In the genomic region with DNA sequence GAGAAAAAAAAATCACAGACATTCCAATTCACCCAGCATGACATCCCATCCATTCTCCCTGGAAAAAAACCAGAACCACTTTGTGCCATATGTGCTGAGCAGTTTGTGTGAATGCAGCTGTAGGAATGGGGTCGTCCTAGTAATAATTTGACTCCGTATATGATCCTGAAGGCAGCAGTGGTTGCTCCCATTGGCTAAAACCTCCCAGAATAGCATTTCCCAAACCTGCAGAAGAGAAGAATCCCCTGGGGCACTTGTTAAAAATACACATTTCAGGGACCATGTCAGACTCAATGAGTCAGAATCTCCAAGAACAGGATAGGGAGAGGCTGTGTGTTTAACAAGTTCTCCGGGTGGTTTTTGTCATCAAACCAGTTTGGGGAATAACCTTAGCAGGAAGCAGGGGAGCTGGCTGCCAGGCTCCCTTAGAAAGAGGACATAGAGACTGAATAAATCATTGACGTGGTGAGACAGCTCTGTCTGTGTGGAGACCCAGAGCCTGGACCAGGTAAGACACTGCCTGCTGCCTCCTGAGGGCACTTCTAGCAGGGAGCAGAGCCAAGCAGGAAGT, we compare ENCODE assay signal across 10 mouse cellular contexts.
DNase-seq lines count a peak whose midpoint lies in the region; ATAC-seq lines count a peak whose summit lies in the region.
"Had no signal": no experiment of that assay in that cellular context is flagged by ENCODE, and none has a peak within 500 bp of the region (broad histone marks: within the 10 kb centered on the region; RNA-seq: fewer than 3 reads in every experiment).

No protein-coding gene starts in this region.

- H3K4me3 ChIP-seq in forebrain, embryonic 15.5 days, result no peak overlapping the region
- H3K4me3 ChIP-seq in forebrain, embryonic 12.5 days (replicated peaks), result no peak overlapping the region
- H3K4me3 ChIP-seq in neural tube, embryonic 13.5 days, result no peak overlapping the region
- no peak overlapping the region for H3K4me3 ChIP-seq in forebrain, embryonic 16.5 days (replicated peaks; ENCODE audit: low read length)
- H3K4me3 ChIP-seq in stomach, embryonic 15.5 days (replicated peaks), result no peak overlapping the region
- H3K4me3 ChIP-seq: limb, embryonic 12.5 days had no signal

- 0 out of 2 replicates have a peak, but pooled peaks cover 11% of the 10 kb centered on the region for H3K4me1 ChIP-seq in forebrain, embryonic 15.5 days
- H3K4me1 ChIP-seq in forebrain, embryonic 12.5 days, result peaks cover 13% of the 10 kb centered on the region; the same call in 1 of the 2 replicates
- peaks cover 16% of the 10 kb centered on the region for H3K4me1 ChIP-seq in neural tube, embryonic 13.5 days (replicated peaks)
- H3K4me1 ChIP-seq in forebrain, embryonic 16.5 days (replicated peaks; ENCODE audit: control insufficient read depth, insufficient read depth, low read length), result 0 out of 2 replicates have a peak, but pooled peaks cover 3% of the 10 kb centered on the region
- H3K4me1 ChIP-seq in stomach, embryonic 15.5 days, result peaks cover 10% of the 10 kb centered on the region
- H3K4me1 ChIP-seq: limb, embryonic 12.5 days had no signal

- no peaks in the 10 kb centered on the region for H3K36me3 ChIP-seq in forebrain, embryonic 15.5 days
- H3K36me3 ChIP-seq in forebrain, embryonic 12.5 days (replicated peaks), result peaks cover 3% of the 10 kb centered on the region
- H3K36me3 ChIP-seq in neural tube, embryonic 13.5 days, result peaks cover 7% of the 10 kb centered on the region; the same call in 1 of the 2 replicates
- H3K36me3 ChIP-seq in forebrain, embryonic 16.5 days (ENCODE audit: control insufficient read depth, insufficient read depth), result no peaks in the 10 kb centered on the region
- no peaks in the 10 kb centered on the region for H3K36me3 ChIP-seq in stomach, embryonic 15.5 days

- no peaks in the 10 kb centered on the region for H3K9me3 ChIP-seq in forebrain, embryonic 15.5 days
- H3K9me3 ChIP-seq in forebrain, embryonic 12.5 days, result no peaks in the 10 kb centered on the region
- H3K9me3 ChIP-seq in neural tube, embryonic 13.5 days, result no peaks in the 10 kb centered on the region
- no peaks in the 10 kb centered on the region for H3K9me3 ChIP-seq in forebrain, embryonic 16.5 days (ENCODE audit: control insufficient read depth, low read length)
- H3K9me3 ChIP-seq in stomach, embryonic 15.5 days, result no peaks in the 10 kb centered on the region
- H3K9me3 ChIP-seq: limb, embryonic 12.5 days had no signal

- 62% methylated on average over 4 of the region's 4 CpGs for WGBS in forebrain, embryonic 15.5 days
- WGBS in forebrain, embryonic 12.5 days, result 70% methylated on average over 4 of the region's 4 CpGs
- WGBS in neural tube, embryonic 13.5 days, result 59% methylated on average over 4 of the region's 4 CpGs
- 60% methylated on average over 4 of the region's 4 CpGs for WGBS in forebrain, embryonic 16.5 days
- 30% methylated on average over 4 of the region's 4 CpGs for whole genome bisulfite sequencing in stomach, embryonic 15.5 days

- no peak for DNase-seq in neural tube, embryonic 10.5 days (ENCODE audit: extremely low spot score, low spot score)
- no peak for DNase-seq in heart, adult 18-20 months
- DNase-seq in right cerebral cortex, postnatal 25 days, result no peak
- DNase-seq: kidney, postnatal 4 days had no signal

- H3K4me2 ChIP-seq in forebrain, embryonic 15.5 days (replicated peaks), result no peak overlapping the region
- no peak overlapping the region for H3K4me2 ChIP-seq in forebrain, embryonic 12.5 days
- no peak overlapping the region for H3K4me2 ChIP-seq in neural tube, embryonic 13.5 days
- H3K4me2 ChIP-seq in forebrain, embryonic 16.5 days (ENCODE audit: low read length), result no peak overlapping the region
- H3K4me2 ChIP-seq in stomach, embryonic 15.5 days, result no peak overlapping the region
- H3K4me2 ChIP-seq: limb, embryonic 12.5 days had no signal

- peak overlapping the region; percentile 11; the same call in 1 of the 2 replicates for H3K27ac ChIP-seq in forebrain, embryonic 15.5 days (replicated peaks)
- H3K27ac ChIP-seq in forebrain, embryonic 12.5 days, result no peak overlapping the region
- H3K27ac ChIP-seq in neural tube, embryonic 13.5 days (replicated peaks), result 0 out of 2 replicates have a peak overlapping the region, but pooled peaks have one; percentile 11
- H3K27ac ChIP-seq in forebrain, embryonic 16.5 days (ENCODE audit: low read length), result no peak overlapping the region
- H3K27ac ChIP-seq in stomach, embryonic 15.5 days, result peak overlapping the region; percentile 71
- H3K27ac ChIP-seq: limb, embryonic 12.5 days had no signal

- 0 out of 2 replicates have a peak, but pooled peaks have one; percentile 43 for ATAC-seq in forebrain, embryonic 15.5 days (replicated peaks)
- ATAC-seq in forebrain, embryonic 12.5 days (ENCODE audit: low FRiP score), result no peak
- ATAC-seq in neural tube, embryonic 13.5 days (ENCODE audit: low read depth), result no peak
- 0 out of 2 replicates have a peak, but pooled peaks have one; percentile 15 for ATAC-seq in forebrain, embryonic 16.5 days
- ATAC-seq in stomach, embryonic 15.5 days (ENCODE audit: insufficient read depth, low FRiP score, low read depth), result peak; percentile 72

- H3K27me3 ChIP-seq in forebrain, embryonic 15.5 days, result no peaks in the 10 kb centered on the region
- no peaks in the 10 kb centered on the region for H3K27me3 ChIP-seq in forebrain, embryonic 12.5 days
- H3K27me3 ChIP-seq in neural tube, embryonic 13.5 days, result no peaks in the 10 kb centered on the region
- no peaks in the 10 kb centered on the region for H3K27me3 ChIP-seq in forebrain, embryonic 16.5 days (replicated peaks; ENCODE audit: control insufficient read depth, insufficient read depth, low read length)
- H3K27me3 ChIP-seq in stomach, embryonic 15.5 days (replicated peaks), result no peaks in the 10 kb centered on the region
- H3K27me3 ChIP-seq: limb, embryonic 12.5 days had no signal

- no peak overlapping the region for H3K9ac ChIP-seq in forebrain, embryonic 15.5 days (replicated peaks)
- no peak overlapping the region for H3K9ac ChIP-seq in forebrain, embryonic 12.5 days
- H3K9ac ChIP-seq in neural tube, embryonic 13.5 days, result no peak overlapping the region
- H3K9ac ChIP-seq in forebrain, embryonic 16.5 days (replicated peaks; ENCODE audit: low read depth, low read length), result no peak overlapping the region
- H3K9ac ChIP-seq in stomach, embryonic 15.5 days, result no peak overlapping the region
- H3K9ac ChIP-seq: limb, embryonic 12.5 days had no signal

Comparison
In these comparisons a context has a peak if more than half of its experiments do, and no peak if none do; other contexts are left out.
1. ATAC-seq: peak in forebrain, embryonic 15.5 days (single experiment), forebrain, embryonic 16.5 days (single experiment) and stomach, embryonic 15.5 days (single experiment); none in forebrain, embryonic 12.5 days (single experiment) and neural tube, embryonic 13.5 days (single experiment).
2. H3K27ac ChIP-seq: peak in forebrain, embryonic 15.5 days (single experiment), neural tube, embryonic 13.5 days (single experiment) and stomach, embryonic 15.5 days (single experiment); none in forebrain, embryonic 12.5 days (single experiment) and forebrain, embryonic 16.5 days (single experiment).